Mouse (Mus musculus) MEL (cell line): ENCODE data around the gene Spaca3.

Source experiments
- E2F4 ChIP-seq: IDR thresholded peaks from 2 replicates; pipeline ENCODE4 v1.6.1; 2011; ENCODE audit warnings: low read depth, low read length, improper control_type of control experiment, borderline replicate concordance
- EP300 ChIP-seq, 2 experiments: IDR thresholded peaks; 2 replicates each; pipeline ENCODE4 v1.6.1; 2011; ENCODE audit warnings: improper control_type of control experiment in 2 of 2, low read length in 2 of 2, low read depth in 1 of 2, mild to moderate bottlenecking in 1 of 2
- POLR2A ChIP-seq, 2 experiments: IDR thresholded peaks; 2 replicates each; pipeline ENCODE4 v1.6.1; 2011 to 2012; ENCODE audit warnings: low read length in 2 of 2, mild to moderate bottlenecking in 2 of 2, control low read depth in 1 of 2, improper control_type of control experiment in 1 of 2, low read depth in 1 of 2, moderate library complexity in 1 of 2; ENCODE audit not compliant: control insufficient read depth in 1 of 2, insufficient read depth in 1 of 2, poor library complexity in 1 of 2
- POLR2AphosphoS2 ChIP-seq: IDR thresholded peaks from 2 replicates; pipeline ENCODE4 v1.6.1; 2011; ENCODE audit warnings: low read length, improper control_type of control experiment
- POLR2AphosphoS5 ChIP-seq: IDR thresholded peaks from 2 replicates; pipeline ENCODE4 v1.6.1; 2012; ENCODE audit warnings: low read depth, borderline replicate concordance, mild to moderate bottlenecking, inconsistent platforms, low read length, moderate library complexity, mixed read lengths

DNA sequence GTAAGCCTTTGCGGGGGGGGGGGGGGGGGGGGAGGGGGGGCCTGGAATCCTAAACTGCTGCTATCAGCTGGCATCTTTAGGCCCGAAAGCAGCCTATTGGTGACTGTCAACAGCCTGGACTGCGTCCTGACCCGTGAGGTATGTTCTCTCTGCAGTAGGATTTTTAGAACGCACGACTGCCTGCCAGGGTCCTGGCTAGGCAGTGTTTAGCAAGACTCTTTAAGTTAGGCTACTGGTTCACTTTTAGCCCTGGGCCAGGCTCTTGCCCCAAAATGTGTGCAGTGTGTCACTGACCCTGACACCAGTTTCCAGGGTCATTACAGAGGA lies 48.5 kb upstream of the Spaca3 start:
- no peak for TF ChIP-seq POLR2A (IDR thresholded peaks at IDR 0.05; ENCODE audit: control insufficient read depth in 1 of 2, insufficient read depth in 1 of 2, low read depth in 1 of 2, low read length in 2 of 2, poor library complexity in 1 of 2)
- no peak for TF ChIP-seq POLR2AphosphoS5
- TF ChIP-seq POLR2AphosphoS2, result no peak
- TF ChIP-seq EP300 (IDR thresholded peaks at IDR 0.05; ENCODE audit: low read depth in 1 of 2, low read length in 2 of 2), result no peak
- no peak for TF ChIP-seq E2F4
